In the genomic region with DNA sequence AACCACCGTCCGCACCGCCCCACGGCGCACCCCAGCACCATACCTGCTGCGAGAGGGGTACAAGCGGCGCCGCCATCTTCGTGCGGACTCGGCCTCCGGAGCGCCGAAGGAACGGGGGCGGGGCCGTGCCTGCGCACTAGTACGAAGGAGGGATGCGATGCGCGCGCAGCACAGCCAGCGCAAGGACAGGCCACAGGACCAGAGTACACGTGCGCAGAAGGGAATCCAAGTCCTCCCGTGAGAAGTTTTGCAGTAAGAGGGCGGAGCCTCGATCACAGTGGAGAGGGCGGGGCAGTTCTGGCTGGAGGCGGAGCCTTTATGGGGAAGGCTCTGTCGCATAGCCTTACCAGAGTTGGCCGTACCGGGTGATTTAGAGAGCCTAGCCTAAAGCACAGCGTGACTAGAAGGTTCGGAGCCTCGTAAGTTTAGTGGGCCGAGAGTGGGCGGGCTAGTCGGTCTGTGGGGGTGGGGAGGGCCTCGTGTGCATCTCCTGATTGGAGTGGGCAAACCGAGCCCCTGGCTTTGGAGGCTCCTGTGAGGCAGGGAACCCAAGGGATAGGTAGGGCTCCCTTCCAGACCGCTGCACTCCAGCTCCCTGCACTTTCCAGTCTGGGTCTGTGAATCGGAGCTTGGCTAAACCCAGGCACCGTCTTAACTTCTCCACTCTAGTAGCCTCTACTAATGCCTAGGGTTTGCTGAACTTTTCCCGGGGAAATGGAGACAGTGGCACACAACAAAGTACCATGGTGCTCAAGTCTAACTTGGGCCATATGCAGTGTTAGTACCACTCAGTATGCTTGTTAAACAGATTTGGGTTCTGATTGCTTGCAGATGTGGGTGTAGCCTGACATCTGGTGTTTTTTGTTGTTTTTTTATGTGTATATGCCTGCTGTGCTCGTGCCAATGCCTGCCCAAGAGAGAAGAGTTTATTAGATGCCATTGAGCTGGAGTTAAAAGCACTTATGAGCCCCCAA, we compare ENCODE assay signal across 8 mouse cellular contexts. TPM values are rescaled to one million over a fixed set of nuclear protein-coding genes. Genes with fewer than 3 reads are reported as not detected.
DNase-seq lines count a peak whose midpoint lies in the region; ATAC-seq lines count a peak whose summit lies in the region.

A gene (minus strand): TSS at position 99 of the 974 bp plus-strand sequence.

- peak within 1 kb of the TSS; percentile 84 for H3K4me2 ChIP-seq in hindbrain, embryonic 15.5 days

- H3K4me3 ChIP-seq in hindbrain, embryonic 15.5 days, result peak within 1 kb of the TSS; percentile 85

- H3K36me3 ChIP-seq in hindbrain, embryonic 15.5 days, result no peaks in the 10 kb centered on the region

- no peaks in the 10 kb centered on the region for H3K9me3 ChIP-seq in hindbrain, embryonic 15.5 days

- no peaks in the 10 kb centered on the region for H3K27me3 ChIP-seq in hindbrain, embryonic 15.5 days

- DNase-seq in T-cell, adult 2 months (ENCODE audit: low spot score), result peak; percentile 99
- DNase-seq in cerebellum, postnatal 36 days, result peak; percentile 98 to 99
- peak; percentile 98 to 99 for DNase-seq in frontal cortex, postnatal 36 days (ENCODE audit: low spot score in 2 of 2)
- DNase-seq in left cerebral cortex, adult 11 months (ENCODE audit: low spot score), result peak; percentile 99
- peak; percentile 99 for DNase-seq in lung, postnatal 4 days
- peak; percentile 97 for DNase-seq in retina, postnatal 7 days (ENCODE audit: low read depth, low spot score)
- peak; percentile 96 for DNase-seq in urinary bladder, adult 2 months (ENCODE audit: low spot score)

- WGBS in hindbrain, embryonic 15.5 days, result 1% methylated on average over 48 of the region's 48 CpGs

- H3K27ac ChIP-seq in hindbrain, embryonic 15.5 days (replicated peaks), result peak within 1 kb of the TSS; percentile 87

- peak within 1 kb of the TSS; percentile 86 for H3K9ac ChIP-seq in hindbrain, embryonic 15.5 days

- peak; percentile 98 for ATAC-seq in hindbrain, embryonic 15.5 days (ENCODE audit: low FRiP score, low read depth)

- peaks cover 44% of the 10 kb centered on the region for H3K4me1 ChIP-seq in hindbrain, embryonic 15.5 days (replicated peaks)

RNA-seq across cellular contexts. Expression of the gene that starts here (rescaled TPM):
- 55.9 and 58.5 TPM in 2 replicates for polyA plus RNA-seq in hindbrain, embryonic 15.5 days (2015; fragmentation: Nextera tagmentation; extraction: Ambion mirVana)
- polyA plus RNA-seq in urinary bladder, adult 2 months (2012; rRNA removed), result 52.1 and 54.6 TPM in 2 replicates

Comparison
In these comparisons a context has a peak if more than half of its experiments do, and no peak if none do; other contexts are left out.
1. Peak in every context shown above with its lines: DNase-seq, ATAC-seq, H3K4me3 ChIP-seq and H3K27ac ChIP-seq.